Mouse (Mus musculus): ENCODE measurements at regions not wholly inside any gene's neighbourhood (a gene's known extent, or its start where the extent isn't known, plus 50 kb on each side); places are given as distances from the start of the nearest gene placed in this dataset.

- no peaks in the 10 kb centered on the region for H3K36me3 ChIP-seq (ENCODE audit: control insufficient read depth in 1 of 2, insufficient read depth in 2 of 2, low read length in 2 of 2)
- H3K27me3 ChIP-seq (ENCODE audit: control insufficient read depth in 1 of 2, insufficient read depth in 2 of 2, low read length in 2 of 2) = no peaks in the 10 kb centered on the region; a peak in 1 of 4 replicates
- no peak overlapping the region for H3K4me3 ChIP-seq (ENCODE audit: control insufficient read depth in 1 of 2, insufficient read depth in 1 of 2, low read depth in 2 of 2, low read length in 2 of 2)
- no peaks in the 10 kb centered on the region for H3K4me1 ChIP-seq (ENCODE audit: control insufficient read depth in 1 of 2, insufficient read depth in 2 of 2, low read length in 2 of 2)
- TF ChIP-seq CHD2 (IDR thresholded peaks at IDR 0.05; ENCODE audit: low read length) (no peak), RAD21 (IDR thresholded peaks at IDR 0.05; ENCODE audit: low read depth, low read length) (no peak), POLR2AphosphoS2 (IDR thresholded peaks at IDR 0.05; ENCODE audit: low read length) (no peak), MAFK (IDR thresholded peaks at IDR 0.05; ENCODE audit: borderline replicate concordance, low read depth, low read length) (no peak), EP300 (IDR thresholded peaks at IDR 0.05; ENCODE audit: low read depth in 1 of 2, low read length in 2 of 2) (no peak), MAZ (IDR thresholded peaks at IDR 0.05; ENCODE audit: low read depth, low read length) (no peak), CTCF (IDR thresholded peaks at IDR 0.05 in 2 of 3, conservative IDR thresholded peaks at IDR 0.05 in 1 of 3; ENCODE audit: control insufficient read depth in 1 of 3, insufficient read depth in 1 of 3, low read depth in 2 of 3, low read length in 3 of 3, poor library complexity in 1 of 3, severe bottlenecking in 1 of 3) (no peak), KAT2A (conservative IDR thresholded peaks at IDR 0.05; ENCODE audit: low read depth, low read length) (no peak), POLR2AphosphoS5 (IDR thresholded peaks at IDR 0.05; ENCODE audit: borderline replicate concordance, low read depth, low read length) (no peak), ETS1 (IDR thresholded peaks at IDR 0.05; ENCODE audit: low read depth, low read length) (no peak), ZMIZ1 (IDR thresholded peaks at IDR 0.05; ENCODE audit: low read depth, low read length) (no peak), MXI1 (IDR thresholded peaks at IDR 0.05; ENCODE audit: low read depth, low read length) (no peak), BHLHE40 (IDR thresholded peaks at IDR 0.05; ENCODE audit: borderline replicate concordance, low read depth, low read length) (no peak), SMC3 (IDR thresholded peaks at IDR 0.05; ENCODE audit: low read depth, low read length) (no peak), MYC (IDR thresholded peaks at IDR 0.05; ENCODE audit: low read depth, low read length) (no peak)
- no peak overlapping the region for H3K9ac ChIP-seq (ENCODE audit: control insufficient read depth, low read depth, low read length, poor library complexity, severe bottlenecking)
- H3K9me3 ChIP-seq (replicated peaks; ENCODE audit: insufficient read depth, low read length) = no peaks in the 10 kb centered on the region
- DNase-seq (ENCODE audit: low read depth, low spot score) = no peak
- H3K79me2 ChIP-seq (ENCODE audit: control insufficient read depth, insufficient read depth, low read length, poor library complexity) = no peaks in the 10 kb centered on the region
- H3K27ac ChIP-seq (ENCODE audit: control insufficient read depth, low read depth, low read length) = no peak overlapping the region
These were observed 181.9 kb upstream of the Noct start for GRCm38 (mm10) chr3:51042223-51042846.

- H3K27me3 ChIP-seq (ENCODE audit: control insufficient read depth in 1 of 2, insufficient read depth in 2 of 2, low read length in 2 of 2) = peaks cover 0 to 2% of the 10 kb centered on the region in 2 experiments; a peak in 2 of 4 replicates
- H3K27ac ChIP-seq (ENCODE audit: control insufficient read depth, low read depth, low read length) = no peak overlapping the region
- no peak for TF ChIP-seq CHD2 (IDR thresholded peaks at IDR 0.05; ENCODE audit: low read length)
- TF ChIP-seq NRF1 (IDR thresholded peaks at IDR 0.05; ENCODE audit: insufficient read depth, low read depth, low read length, poor library complexity, severe bottlenecking) = no peak
- TF ChIP-seq MEF2A (IDR thresholded peaks at IDR 0.05; ENCODE audit: extremely low read depth, insufficient replicate concordance, low read depth, low read length, poor library complexity, severe bottlenecking) = no peak
- TF ChIP-seq KAT2A (conservative IDR thresholded peaks at IDR 0.05; ENCODE audit: low read depth, low read length) = no peak
- no peak for TF ChIP-seq EP300 (IDR thresholded peaks at IDR 0.05; ENCODE audit: low read depth in 1 of 2, low read length in 2 of 2)
- no peak for TF ChIP-seq MYB (IDR thresholded peaks at IDR 0.05; ENCODE audit: low read depth, low read length)
- no peak for TF ChIP-seq ZMIZ1 (IDR thresholded peaks at IDR 0.05; ENCODE audit: low read depth, low read length)
- TF ChIP-seq TBP (IDR thresholded peaks at IDR 0.05; ENCODE audit: low read depth, low read length) = no peak
- TF ChIP-seq ELF1 (IDR thresholded peaks at IDR 0.05; ENCODE audit: low read depth, low read length) = no peak
- no peak for TF ChIP-seq USF2 (IDR thresholded peaks at IDR 0.05; ENCODE audit: borderline replicate concordance in 1 of 2, insufficient read depth in 1 of 2, low read depth in 1 of 2, low read length in 2 of 2)
- TF ChIP-seq MAX (IDR thresholded peaks at IDR 0.05; ENCODE audit: low read length) = no peak
- TF ChIP-seq POLR2A (IDR thresholded peaks at IDR 0.05; ENCODE audit: control insufficient read depth in 1 of 2, insufficient read depth in 1 of 2, low read depth in 1 of 2, low read length in 2 of 2, poor library complexity in 1 of 2) = no peak
- no peak for TF ChIP-seq BHLHE40 (IDR thresholded peaks at IDR 0.05; ENCODE audit: borderline replicate concordance, low read depth, low read length)
- no peak for TF ChIP-seq MXI1 (IDR thresholded peaks at IDR 0.05; ENCODE audit: low read depth, low read length)
- TF ChIP-seq E2F4 (IDR thresholded peaks at IDR 0.05; ENCODE audit: borderline replicate concordance, low read depth, low read length) = no peak
- TF ChIP-seq NELFE (IDR thresholded peaks at IDR 0.05; ENCODE audit: low read depth, low read length) = no peak
- TF ChIP-seq ZC3H11A (IDR thresholded peaks at IDR 0.05; ENCODE audit: low read depth, low read length) = no peak
- TF ChIP-seq ETS1 (IDR thresholded peaks at IDR 0.05; ENCODE audit: low read depth, low read length) = no peak
- no peaks in the 10 kb centered on the region for H3K9me3 ChIP-seq (replicated peaks; ENCODE audit: insufficient read depth, low read length)
- H3K36me3 ChIP-seq (ENCODE audit: control insufficient read depth in 1 of 2, insufficient read depth in 2 of 2, low read length in 2 of 2) = no peaks in the 10 kb centered on the region
- H3K9ac ChIP-seq (ENCODE audit: control insufficient read depth, low read depth, low read length, poor library complexity, severe bottlenecking) = no peak overlapping the region
- H3K4me3 ChIP-seq (ENCODE audit: control insufficient read depth in 1 of 2, insufficient read depth in 1 of 2, low read depth in 2 of 2, low read length in 2 of 2) = no peak overlapping the region
- DNase-seq (ENCODE audit: low read depth, low spot score) = no peak
- H3K4me1 ChIP-seq (ENCODE audit: control insufficient read depth in 1 of 2, insufficient read depth in 2 of 2, low read length in 2 of 2) = no peaks in the 10 kb centered on the region
- no peaks in the 10 kb centered on the region for H3K79me2 ChIP-seq (ENCODE audit: control insufficient read depth, insufficient read depth, low read length, poor library complexity)
These were observed 175.5 kb upstream of the Noct start for GRCm38 (mm10) chr3:51048739-51049138.

Measured in MEL (cell line).